Mouse (Mus musculus): ENCODE data around the gene Gm6890.
"Not testable (repeated sequence)": the region's sequence is repeated elsewhere in the genome, so short reads cannot be mapped to it uniquely, and the experiment has no call there.

The Gm6890 gene

DNA sequence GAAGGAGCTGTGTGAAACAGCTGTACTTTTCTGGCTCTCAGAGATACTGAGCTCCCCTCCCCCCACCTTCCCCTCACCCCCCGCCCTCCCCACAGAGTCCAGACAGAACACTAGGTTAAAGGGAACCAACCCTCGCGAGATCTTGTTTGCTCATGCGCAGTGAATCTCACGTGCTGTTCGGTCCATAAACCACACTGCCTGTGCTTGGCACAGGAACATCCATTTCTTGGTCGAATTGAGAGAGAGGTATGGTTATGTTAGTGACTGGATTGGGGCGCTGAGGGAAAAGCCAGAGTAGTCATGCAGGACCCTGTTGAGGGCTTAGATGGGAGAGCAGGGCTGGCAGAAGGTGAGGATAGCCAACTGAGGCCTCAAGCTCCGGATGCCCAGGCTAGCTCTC lies at the start of gene Gm6890:
Gene Gm6890 (plus strand): TSS at position 301 of the 400 bp plus-strand sequence.
- not testable (repeated sequence) for DNase-seq (ENCODE audit: low read depth)

DNA sequence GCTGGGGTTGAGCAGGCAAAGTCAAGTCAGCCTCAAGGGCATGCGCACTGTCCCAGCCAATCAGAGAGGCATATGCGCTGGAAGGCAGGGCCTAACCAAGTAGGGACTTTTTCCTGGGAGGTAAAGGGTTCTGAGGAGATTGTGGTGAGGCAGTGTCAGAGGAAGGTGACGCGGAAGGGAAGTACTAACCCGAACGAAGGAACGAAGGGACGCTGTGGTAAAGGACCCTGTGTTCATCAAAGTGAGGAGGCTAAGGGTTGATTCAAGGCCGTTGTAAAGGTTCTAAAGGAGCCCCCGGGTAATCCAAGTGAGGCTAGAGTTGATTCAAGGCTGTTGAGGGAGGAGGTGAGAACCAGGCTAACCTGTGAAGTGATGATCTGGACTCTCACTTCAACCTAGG lies 14.5 kb upstream of the Gm6890 start:
- DNase-seq (ENCODE audit: low read depth), result not testable (repeated sequence)

DNA sequence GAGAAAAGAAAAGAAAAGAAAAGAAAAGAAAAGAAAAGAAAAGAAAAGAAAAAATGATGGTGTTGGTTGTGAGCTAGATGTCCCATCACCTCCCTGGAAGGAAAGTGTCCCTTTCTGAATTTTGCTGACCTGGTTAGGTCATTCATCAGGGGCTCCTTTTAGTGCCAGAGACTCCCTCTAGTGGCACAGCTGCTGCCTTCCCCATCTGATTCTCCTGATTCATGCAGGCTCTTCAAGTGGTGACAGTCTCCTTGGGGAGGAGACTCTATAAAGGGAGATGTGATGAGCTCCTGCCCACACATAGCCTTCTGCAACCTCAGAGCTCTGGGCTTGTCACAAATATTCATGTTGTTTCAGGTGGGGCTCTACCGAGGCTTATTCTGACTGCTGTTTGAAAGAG lies 30.0 kb downstream of the Gm6890 start:
- not testable (repeated sequence) for DNase-seq (ENCODE audit: low read depth)

All from naive thymus-derived CD4-positive, alpha-beta T cell, adult 2 months (primary cell).